Mouse (Mus musculus) hindbrain, postnatal 0 days (tissue): ENCODE measurements around the gene Cacnb4. TPM values are rescaled to one million over a fixed set of nuclear protein-coding genes. Genes with fewer than 3 reads are reported as not detected.

Source experiments
- ATAC-seq: fragments of 200-750 bp; cut with Nextera tagmentation; 2 replicates; pipeline ENCODE4 v1.8.0; 2017; ENCODE audit warnings: mild to moderate bottlenecking, moderate TSS enrichment, moderate library complexity
- DNase-seq: peaks from one replicate; pipeline ENCODE4 v3.0.0-alpha.2; 2015; ENCODE audit warnings: low spot score
- H3K27ac ChIP-seq: fragments of 300-500 bp; sonication (generic); 2 replicates; pipeline ENCODE4 v1.5.1; 2014; ENCODE audit warnings: mild to moderate bottlenecking
- H3K27me3 ChIP-seq: fragments of 300-500 bp; sonication (generic); 2 replicates; pipeline ENCODE4 v1.6.1; 2014; ENCODE audit warnings: low read length, mixed read lengths; ENCODE audit not compliant: insufficient read depth
- H3K36me3 ChIP-seq: fragments of 300-500 bp; sonication (generic); 2 replicates; pipeline ENCODE4 v1.6.1; 2014; ENCODE audit warnings: low read length, mixed read lengths; ENCODE audit not compliant: insufficient read depth
- H3K4me1 ChIP-seq: fragments of 300-500 bp; sonication (generic); 2 replicates; pipeline ENCODE4 v1.6.1; 2014; ENCODE audit warnings: antibody characterized with exemption, low read length, mixed read lengths; ENCODE audit not compliant: insufficient read depth
- H3K4me2 ChIP-seq: fragments of 300-500 bp; sonication (generic); 2 replicates; pipeline ENCODE4 v1.6.1; 2014; ENCODE audit warnings: low read depth, mild to moderate bottlenecking, low read length, moderate library complexity, mixed read lengths
- H3K4me3 ChIP-seq: fragments of 300-500 bp; sonication (generic); 2 replicates; pipeline ENCODE4 v1.5.1; 2014; ENCODE audit warnings: low read length
- H3K9ac ChIP-seq: fragments of 300-500 bp; sonication (generic); replicated peaks from 2 replicates; pipeline ENCODE4 v1.6.1; 2014; ENCODE audit warnings: mild to moderate bottlenecking, low read length, moderate library complexity, mixed read lengths
- H3K9me3 ChIP-seq: fragments of 300-500 bp; sonication (generic); 2 replicates; pipeline ENCODE4 v1.6.1; 2016; ENCODE audit warnings: low read length, mixed read lengths
- CTCF ChIP-seq: IDR thresholded peaks from 2 replicates; pipeline ENCODE4 v1.5.1; 2016; ENCODE audit warnings: antibody characterized with exemption, control low read depth, low read depth
- WGBS: fragments of 180-500 bp; shearing (Covaris S2); extraction: QIAGEN DNeasy Blood & Tissue Kit; methylation state at CpG from one replicate; pipeline ENCODE4 v1.1.7; 2014; 5-methylcytosine and 5-hydroxymethylcytosine counted together
- polyA plus RNA-seq: library from polyadenylated mRNA; unstranded; fragments of >200 nt; fragmentation: Nextera tagmentation; extraction: Ambion mirVana; gene quantifications from 2 replicates; pipeline ENCODE4 v1.2.1, GENCODE M21; 2015
- total RNA-seq: library from RNA; depleted of rRNA; stranded (reverse); fragments of >200 nt; gene quantifications from 2 replicates; pipeline ENCODE4 v1.2.3, GENCODE M21; 2014

Gene Cacnb4
- total and polyA plus RNA-seq, 2 experiments from 2014 or later = 9.7 to 12.8 TPM

GRCm38 (mm10) chr2:52585384-52585783 is 91.2 kb downstream of the Cacnb4 start:
- Histone ChIP-seq H3K27ac (no peak overlapping the region), H3K4me1 (0 out of 2 replicates have a peak, but pooled peaks cover 3% of the 10 kb centered on the region), H3K4me2 (no peak overlapping the region), H3K9me3 (no peaks in the 10 kb centered on the region), H3K4me3 (no peak overlapping the region), H3K36me3 (no peaks in the 10 kb centered on the region), H3K27me3 (no peaks in the 10 kb centered on the region), H3K9ac (no peak overlapping the region)
- ATAC-seq = no peak
- WGBS = 92% methylated on average over 4 of the region's 4 CpGs
- no peak for TF ChIP-seq CTCF
- DNase-seq = no peak

- ATAC-seq = no peak
Measured at GRCm38 (mm10) chr2:52581132-52581781, 95.4 kb downstream of the Cacnb4 start.

GRCm38 (mm10) chr2:52580697-52581096 is 95.9 kb downstream of the Cacnb4 start:
- DNase-seq = no peak
- Histone ChIP-seq H3K9ac (no peak overlapping the region), H3K4me2 (no peak overlapping the region), H3K4me1 (no peaks in the 10 kb centered on the region), H3K27ac (no peak overlapping the region), H3K4me3 (no peak overlapping the region), H3K27me3 (no peaks in the 10 kb centered on the region), H3K9me3 (no peaks in the 10 kb centered on the region), H3K36me3 (no peaks in the 10 kb centered on the region)
- no peak for TF ChIP-seq CTCF
- ATAC-seq = no peak
- 47% methylated on average over 5 of the region's 5 CpGs for WGBS

More at GRCm38 (mm10) chr2:52581132-52581781, 95.4 kb downstream of the Cacnb4 start:
- H3K27ac ChIP-seq = no peak overlapping the region
- no peak for DNase-seq
- WGBS = 89% methylated on average over 11 of the region's 11 CpGs
- H3K27me3 ChIP-seq = no peaks in the 10 kb centered on the region
- H3K4me2 ChIP-seq = no peak overlapping the region
- no peaks in the 10 kb centered on the region for H3K9me3 ChIP-seq
- H3K4me3 ChIP-seq = no peak overlapping the region
- no peak for TF ChIP-seq CTCF
- H3K36me3 ChIP-seq = no peaks in the 10 kb centered on the region
- no peak overlapping the region for H3K9ac ChIP-seq
- no peaks in the 10 kb centered on the region for H3K4me1 ChIP-seq

- Histone ChIP-seq H3K4me1 (no peaks in the 10 kb centered on the region), H3K9me3 (no peaks in the 10 kb centered on the region), H3K27ac (no peak overlapping the region), H3K4me3 (no peak overlapping the region), H3K4me2 (no peak overlapping the region), H3K36me3 (no peaks in the 10 kb centered on the region), H3K27me3 (no peaks in the 10 kb centered on the region), H3K9ac (no peak overlapping the region)
- TF ChIP-seq CTCF = no peak
- WGBS = 26% methylated on average over 3 of the region's 3 CpGs
- ATAC-seq = no peak
- peak; percentile 50 for DNase-seq
Measured at GRCm38 (mm10) chr2:52578846-52579245, 97.8 kb downstream of the Cacnb4 start.

- Histone ChIP-seq H3K36me3 (no peaks in the 10 kb centered on the region), H3K4me2 (no peak overlapping the region), H3K4me1 (no peaks in the 10 kb centered on the region), H3K9ac (no peak overlapping the region), H3K4me3 (no peak overlapping the region), H3K27ac (no peak overlapping the region), H3K9me3 (no peaks in the 10 kb centered on the region), H3K27me3 (no peaks in the 10 kb centered on the region)
- no peak for ATAC-seq
- no peak for DNase-seq
- no peak for TF ChIP-seq CTCF
- 83% methylated on average over 4 of the region's 4 CpGs for WGBS
Measured at GRCm38 (mm10) chr2:52577700-52578099, 98.9 kb downstream of the Cacnb4 start.

- no peak for ATAC-seq
- WGBS = 88% methylated on average over 2 of the region's 2 CpGs
Measured at GRCm38 (mm10) chr2:52576546-52576945, 100.1 kb downstream of the Cacnb4 start.

GRCm38 (mm10) chr2:52575637-52576175 is 100.9 kb downstream of the Cacnb4 start:
- H3K27me3 ChIP-seq = no peaks in the 10 kb centered on the region
- DNase-seq = no peak
- no peak for ATAC-seq
- H3K4me2 ChIP-seq = no peak overlapping the region
- no peak for TF ChIP-seq CTCF
- no peaks in the 10 kb centered on the region for H3K9me3 ChIP-seq
- 94% methylated on average over 10 of the region's 10 CpGs for WGBS
- H3K27ac ChIP-seq = no peak overlapping the region
- no peaks in the 10 kb centered on the region for H3K36me3 ChIP-seq
- H3K4me1 ChIP-seq = no peaks in the 10 kb centered on the region
- no peak overlapping the region for H3K9ac ChIP-seq
- no peak overlapping the region for H3K4me3 ChIP-seq

More at GRCm38 (mm10) chr2:52576546-52576945, 100.1 kb downstream of the Cacnb4 start:
- TF ChIP-seq CTCF = no peak
- Histone ChIP-seq H3K9me3 (no peaks in the 10 kb centered on the region), H3K27me3 (no peaks in the 10 kb centered on the region), H3K36me3 (no peaks in the 10 kb centered on the region), H3K4me3 (no peak overlapping the region), H3K9ac (no peak overlapping the region), H3K27ac (no peak overlapping the region), H3K4me1 (no peaks in the 10 kb centered on the region), H3K4me2 (no peak overlapping the region)
- no peak for DNase-seq
